Mouse (Mus musculus) midbrain, embryonic 14.5 days (tissue): ENCODE results near the gene Ccp110. TPM values are rescaled to one million over a fixed set of nuclear protein-coding genes. Genes with fewer than 3 reads are reported as not detected.

Source experiments
- ATAC-seq: fragments of 200-750 bp; cut with Nextera tagmentation; 2 replicates; pipeline ENCODE4 v1.8.0; 2017; ENCODE audit warnings: moderate number of reproducible peaks, moderate library complexity; ENCODE audit not compliant: low FRiP score, low TSS enrichment
- DNase-seq: peaks from one replicate; pipeline ENCODE4 v3.0.0-alpha.2; 2015
- H3K27ac ChIP-seq: fragments of 300-500 bp; sonication (generic); replicated peaks from 2 replicates; pipeline ENCODE4 v1.5.1; 2014; ENCODE audit warnings: mild to moderate bottlenecking, low read depth, low read length, moderate library complexity
- H3K27me3 ChIP-seq: fragments of 300-500 bp; sonication (generic); 2 replicates; pipeline ENCODE4 v1.6.1; 2014; ENCODE audit warnings: low read length, control low read depth, mixed read lengths; ENCODE audit not compliant: control insufficient read depth, insufficient read depth
- H3K36me3 ChIP-seq: fragments of 300-500 bp; sonication (generic); 2 replicates; pipeline ENCODE4 v1.6.1; 2014; ENCODE audit warnings: low read length, control low read depth; ENCODE audit not compliant: control insufficient read depth, insufficient read depth
- H3K4me1 ChIP-seq: fragments of 300-500 bp; sonication (generic); 2 replicates; pipeline ENCODE4 v1.6.1; 2014; ENCODE audit warnings: mild to moderate bottlenecking, antibody characterized with exemption, low read length, control low read depth; ENCODE audit not compliant: control insufficient read depth, insufficient read depth
- H3K4me2 ChIP-seq: fragments of 300-500 bp; sonication (generic); 2 replicates; pipeline ENCODE4 v1.6.1; 2014; ENCODE audit warnings: mild to moderate bottlenecking, low read length, moderate library complexity
- H3K4me3 ChIP-seq: fragments of 300-500 bp; sonication (generic); replicated peaks from 2 replicates; pipeline ENCODE4 v1.5.1; 2014; ENCODE audit warnings: low read depth, low read length
- H3K9ac ChIP-seq: fragments of 300-500 bp; sonication (generic); replicated peaks from 2 replicates; pipeline ENCODE4 v1.6.1; 2014; ENCODE audit warnings: mild to moderate bottlenecking, low read length, moderate library complexity
- H3K9me3 ChIP-seq: fragments of 300-500 bp; sonication (generic); 2 replicates; pipeline ENCODE4 v1.6.1; 2016; ENCODE audit warnings: low read length, control low read depth, mixed read lengths; ENCODE audit not compliant: control insufficient read depth
- WGBS: fragments of 180-500 bp; shearing (Covaris S2); extraction: QIAGEN DNeasy Blood & Tissue Kit; methylation state at CpG from one replicate; pipeline ENCODE4 v1.1.7; 2014; 5-methylcytosine and 5-hydroxymethylcytosine counted together
- polyA plus RNA-seq: library from polyadenylated mRNA; unstranded; fragments of >200 nt; fragmentation: Nextera tagmentation; extraction: Ambion mirVana; gene quantifications from 2 replicates; pipeline ENCODE4 v1.2.1, GENCODE M21; 2014

Ccp110 gene
- polyA plus RNA-seq, 1 experiment from 2014 or later: 20.1 TPM

DNA sequence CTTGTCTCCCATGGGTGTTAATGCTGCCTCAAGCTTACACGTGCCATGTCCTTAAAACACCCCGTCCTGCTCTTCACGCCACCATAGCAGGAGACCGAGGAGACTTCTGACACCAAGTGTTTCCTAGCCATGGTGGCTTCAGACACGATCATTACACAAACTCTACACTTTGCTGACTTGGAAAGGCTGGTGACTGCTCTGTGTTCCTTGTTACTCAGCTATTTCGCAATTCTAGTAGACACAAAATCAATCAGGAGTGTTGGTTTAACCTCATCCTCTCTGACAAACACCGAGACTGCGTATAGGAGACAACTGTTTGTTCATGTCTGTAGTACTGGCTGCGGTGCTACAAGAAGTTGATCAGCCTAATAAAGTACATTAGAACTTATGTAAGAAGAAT, 13.5 kb upstream of the Ccp110 start:
- Histone ChIP-seq H3K4me1 (peaks cover 8% of the 10 kb centered on the region), H3K9me3 (no peaks in the 10 kb centered on the region), H3K27ac (no peak overlapping the region), H3K4me2 (no peak overlapping the region), H3K36me3 (peaks cover 54% of the 10 kb centered on the region), H3K27me3 (no peaks in the 10 kb centered on the region), H3K4me3 (no peak overlapping the region), H3K9ac (no peak overlapping the region)
- no peak for DNase-seq
- WGBS: 97% methylated on average over 9 of the region's 9 CpGs
- ATAC-seq: no peak

DNA sequence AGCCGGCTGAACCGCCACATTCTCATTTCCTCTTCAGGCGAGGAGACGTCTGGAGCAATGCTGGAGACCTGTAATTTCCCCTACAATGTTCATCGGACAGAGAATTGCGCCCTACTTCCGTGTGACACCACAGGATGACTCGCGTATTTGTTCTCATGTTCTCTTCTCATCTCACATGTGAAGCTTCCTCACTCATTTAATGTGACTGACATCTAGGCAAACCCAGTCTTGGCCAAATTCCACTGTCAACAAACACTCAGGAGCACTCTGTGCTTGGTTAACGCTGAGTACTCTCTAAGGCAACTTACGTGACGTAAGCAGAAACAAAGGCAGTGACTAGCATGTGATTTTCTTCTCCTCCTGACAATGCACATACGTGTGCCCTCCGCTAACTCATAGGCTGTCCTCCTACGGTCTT, 9.2 kb upstream of the Ccp110 start:
- Histone ChIP-seq H3K4me3 (no peak overlapping the region), H3K27ac (no peak overlapping the region), H3K4me2 (peak overlapping the region; percentile 66), H3K9me3 (no peaks in the 10 kb centered on the region), H3K9ac (no peak overlapping the region), H3K27me3 (no peaks in the 10 kb centered on the region), H3K36me3 (peaks cover 12% of the 10 kb centered on the region), H3K4me1 (peaks cover 21% of the 10 kb centered on the region)
- 92% methylated on average over 15 of the region's 15 CpGs for WGBS
- ATAC-seq (no peak), DNase-seq (no peak)

GRCm38 (mm10) chr7:118704001-118704850, 8.1 kb upstream of the Ccp110 start:
- no peaks in the 10 kb centered on the region for H3K9me3 ChIP-seq
- no peak overlapping the region for H3K27ac ChIP-seq
- peak overlapping the region; percentile 66 for H3K4me2 ChIP-seq
- no peaks in the 10 kb centered on the region for H3K27me3 ChIP-seq
- H3K36me3 ChIP-seq: peaks cover 7% of the 10 kb centered on the region
- H3K9ac ChIP-seq: peak overlapping the region; percentile 95; the same call in 1 of the 2 replicates
- H3K4me1 ChIP-seq: peaks cover 21% of the 10 kb centered on the region
- DNase-seq (no peak), ATAC-seq (no peak)
- WGBS: 81% methylated on average over 9 of the region's 9 CpGs
- peak overlapping the region; percentile 91 for H3K4me3 ChIP-seq

DNA sequence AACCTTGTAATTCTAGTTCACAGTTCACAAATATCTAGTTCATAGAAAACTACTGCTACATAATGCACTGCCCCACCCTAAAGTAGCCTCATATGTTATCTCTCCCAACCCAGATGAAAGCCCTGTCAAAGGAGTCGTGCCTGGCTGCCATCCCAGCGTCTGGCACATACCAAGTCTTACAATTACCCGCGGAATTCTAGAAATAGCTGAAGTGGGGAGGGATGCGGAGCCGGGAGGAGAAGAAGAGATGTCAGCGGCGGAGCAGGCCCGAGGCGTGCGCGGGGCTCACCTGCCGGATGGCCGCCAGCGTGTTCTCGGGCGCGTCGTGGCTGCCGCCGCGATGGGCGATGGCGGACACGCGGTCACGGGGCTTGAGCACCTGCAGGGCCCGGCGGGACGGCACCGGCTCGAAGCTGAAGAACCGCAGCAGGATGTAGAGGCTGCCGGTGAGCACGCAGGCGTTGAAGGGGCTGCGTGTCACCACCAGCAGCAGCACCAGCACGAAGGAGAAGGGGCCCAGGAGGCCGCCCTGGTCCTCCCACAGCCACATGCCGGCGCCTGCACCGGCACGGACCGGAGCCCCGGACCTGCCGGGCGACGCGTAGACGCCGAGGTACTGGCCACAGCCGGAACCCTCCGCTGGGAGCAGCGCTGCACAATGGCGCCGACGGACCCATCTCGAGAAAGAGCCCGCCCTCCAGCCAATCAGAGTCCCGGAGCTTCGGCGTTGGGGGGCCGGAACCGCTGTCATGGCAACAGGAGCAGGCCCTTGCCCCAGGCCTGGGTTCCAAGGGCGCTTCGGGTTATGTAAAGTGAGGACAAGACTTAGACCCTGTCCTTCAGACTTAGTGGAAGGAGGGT, 7.0 kb upstream of the Ccp110 start, which contains the start of gene Gde1:
Gene Gde1, minus strand, starts transcription at position 678 of the 861 bp plus-strand sequence.
- H3K27me3 ChIP-seq: no peaks in the 10 kb centered on the region
- WGBS: under 1% methylated on average over 66 of the region's 66 CpGs
- no peaks in the 10 kb centered on the region for H3K9me3 ChIP-seq
- peak within 1 kb of the TSS; percentile 66 for H3K4me2 ChIP-seq
- DNase-seq: peak; percentile 95
- H3K4me1 ChIP-seq: peaks cover 21% of the 10 kb centered on the region
- peaks cover 2% of the 10 kb centered on the region; the same call in 1 of the 2 replicates for H3K36me3 ChIP-seq
- ATAC-seq: peak; percentile 94
- H3K27ac ChIP-seq: peak within 1 kb of the TSS; percentile 95
- H3K9ac ChIP-seq: peak within 1 kb of the TSS; percentile 95
- peak within 1 kb of the TSS; percentile 91 for H3K4me3 ChIP-seq

DNA sequence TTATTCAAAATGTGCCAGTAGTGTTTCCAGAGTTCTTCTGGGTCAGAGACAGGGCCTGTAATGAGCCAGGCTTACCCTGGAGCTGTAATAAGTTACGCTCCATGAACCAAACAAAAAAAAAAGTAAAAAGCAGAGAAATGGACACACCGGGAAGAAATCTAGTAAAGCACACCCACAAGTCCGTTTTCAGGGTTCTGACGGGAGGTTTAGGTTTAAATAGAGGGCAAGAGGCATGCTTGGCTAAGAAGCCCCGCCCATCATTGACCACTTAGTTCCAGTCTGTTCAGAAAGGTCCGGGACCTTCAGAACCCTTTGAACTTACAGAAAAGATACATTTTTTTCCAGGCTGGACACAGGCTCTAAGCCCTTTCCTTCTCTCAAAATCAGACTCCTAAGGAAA, 6.3 kb upstream of the Ccp110 start:
- Histone ChIP-seq H3K9ac (no peak overlapping the region), H3K4me3 (peak overlapping the region; percentile 91), H3K4me1 (peaks cover 21% of the 10 kb centered on the region), H3K9me3 (no peaks in the 10 kb centered on the region), H3K36me3 (peaks cover 2% of the 10 kb centered on the region; the same call in 1 of the 2 replicates), H3K27ac (no peak overlapping the region), H3K4me2 (peak overlapping the region; percentile 66), H3K27me3 (no peaks in the 10 kb centered on the region)
- no peak for DNase-seq
- WGBS: 30% methylated on average over 6 of the region's 6 CpGs
- ATAC-seq: no peak

DNA sequence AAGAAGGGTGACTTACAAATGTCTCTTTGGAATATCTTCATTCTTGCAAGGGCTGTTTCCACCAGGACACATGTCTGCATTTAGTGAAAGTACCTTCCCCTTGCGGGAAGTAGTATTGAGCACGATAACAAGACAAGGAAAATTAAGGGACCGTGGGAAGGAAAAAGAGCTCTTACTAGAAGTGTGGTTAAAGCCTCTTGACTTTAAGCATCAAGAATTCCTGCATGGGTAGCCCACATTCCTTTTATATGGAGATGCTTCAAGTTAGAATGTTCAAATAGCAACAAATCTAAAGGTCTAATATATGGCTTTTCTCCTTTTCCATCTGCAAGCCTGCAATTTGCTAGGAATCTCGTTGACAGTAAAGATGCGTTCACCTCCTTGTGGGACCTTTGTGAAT, 5.9 kb upstream of the Ccp110 start:
- no peak overlapping the region for H3K27ac ChIP-seq

GRCm38 (mm10) chr7:118707216-118707615, 5.1 kb upstream of the Ccp110 start:
- no peak overlapping the region for H3K4me2 ChIP-seq
- no peak for DNase-seq
- peaks cover 21% of the 10 kb centered on the region for H3K4me1 ChIP-seq
- no peaks in the 10 kb centered on the region for H3K9me3 ChIP-seq
- H3K4me3 ChIP-seq: no peak overlapping the region
- 89% methylated on average over 2 of the region's 2 CpGs for WGBS
- H3K27ac ChIP-seq: no peak overlapping the region
- no peak for ATAC-seq
- H3K9ac ChIP-seq: no peak overlapping the region
- 0 out of 2 replicates have a peak, but pooled peaks cover 2% of the 10 kb centered on the region for H3K36me3 ChIP-seq
- H3K27me3 ChIP-seq: no peaks in the 10 kb centered on the region

More for the DNA sequence above, 5.9 kb upstream of the Ccp110 start:
- ATAC-seq: no peak
- Histone ChIP-seq H3K9ac (no peak overlapping the region), H3K9me3 (no peaks in the 10 kb centered on the region), H3K4me3 (no peak overlapping the region), H3K4me1 (peaks cover 21% of the 10 kb centered on the region), H3K36me3 (0 out of 2 replicates have a peak, but pooled peaks cover 2% of the 10 kb centered on the region), H3K27me3 (no peaks in the 10 kb centered on the region), H3K4me2 (no peak overlapping the region)
- DNase-seq: no peak
- WGBS: 92% methylated on average over 5 of the region's 5 CpGs

DNA sequence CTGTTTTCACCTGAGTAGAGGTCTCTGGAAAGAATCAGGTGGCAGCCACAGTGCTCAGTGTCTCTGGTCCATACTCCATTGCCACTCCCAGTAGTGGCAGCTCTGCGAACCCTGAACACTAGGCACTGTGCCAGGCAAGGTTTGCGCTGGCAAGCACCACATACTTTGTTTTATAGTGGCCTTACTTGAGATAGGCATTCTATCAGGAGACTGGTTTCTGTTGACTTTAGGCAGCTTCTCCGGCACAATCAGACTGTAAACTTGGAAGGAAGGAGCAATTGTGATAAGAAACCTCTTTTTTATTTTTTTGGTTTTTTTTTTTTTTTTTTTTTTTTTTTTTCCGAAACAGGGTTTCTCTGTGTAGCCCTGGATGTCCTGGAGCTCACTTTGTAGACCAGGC, 4.3 kb upstream of the Ccp110 start:
- H3K36me3 ChIP-seq: no peaks in the 10 kb centered on the region
- no peaks in the 10 kb centered on the region for H3K27me3 ChIP-seq
- H3K27ac ChIP-seq: no peak overlapping the region
- H3K4me2 ChIP-seq: no peak overlapping the region
- no peaks in the 10 kb centered on the region for H3K9me3 ChIP-seq
- ATAC-seq (no peak), DNase-seq (no peak)
- H3K9ac ChIP-seq: no peak overlapping the region
- 87% methylated on average over 4 of the region's 4 CpGs for WGBS
- no peak overlapping the region for H3K4me3 ChIP-seq
- H3K4me1 ChIP-seq: peaks cover 21% of the 10 kb centered on the region
